Mouse (Mus musculus): ENCODE results near the gene Bace2. TPM values are rescaled to one million over a fixed set of nuclear protein-coding genes. Genes with fewer than 3 reads are reported as not detected.

Gene Bace2
- polyA plus RNA-seq, 1 experiment = 2.2 TPM

GRCm38 (mm10) chr16:97405476-97406012 is 49.0 kb downstream of the Bace2 start:
- TF ChIP-seq CTCF (IDR thresholded peaks at IDR 0.05; ENCODE audit: borderline replicate concordance, insufficient read depth, low read depth, low read length) = no peak
- Histone ChIP-seq H3K27ac (ENCODE audit: insufficient read depth, low read length) (no peak overlapping the region), H3K27me3 (ENCODE audit: control insufficient read depth, insufficient read depth, low read length) (no peaks in the 10 kb centered on the region), H3K4me3 (replicated peaks; ENCODE audit: insufficient read depth, low read depth, low read length) (no peak overlapping the region), H3K4me1 (ENCODE audit: control insufficient read depth, insufficient read depth, low read length) (no peaks in the 10 kb centered on the region)
- 97% methylated on average over 5 of the region's 5 CpGs for WGBS
- DNase-seq = no peak

GRCm38 (mm10) chr16:97417896-97418542 is 61.5 kb downstream of the Bace2 start:
- 49% methylated on average over 4 of the region's 4 CpGs for WGBS
- DNase-seq = no peak
- Histone ChIP-seq H3K27ac (ENCODE audit: insufficient read depth, low read length) (no peak overlapping the region), H3K27me3 (ENCODE audit: control insufficient read depth, insufficient read depth, low read length) (no peaks in the 10 kb centered on the region), H3K4me3 (replicated peaks; ENCODE audit: insufficient read depth, low read depth, low read length) (no peak overlapping the region), H3K4me1 (ENCODE audit: control insufficient read depth, insufficient read depth, low read length) (no peaks in the 10 kb centered on the region)
- TF ChIP-seq POLR2A (IDR thresholded peaks at IDR 0.05; ENCODE audit: borderline replicate concordance, insufficient read depth, low read length) (no peak), CTCF (IDR thresholded peaks at IDR 0.05; ENCODE audit: borderline replicate concordance, insufficient read depth, low read depth, low read length) (peak; percentile 27; the same call in 1 of the 2 replicates)

DNA sequence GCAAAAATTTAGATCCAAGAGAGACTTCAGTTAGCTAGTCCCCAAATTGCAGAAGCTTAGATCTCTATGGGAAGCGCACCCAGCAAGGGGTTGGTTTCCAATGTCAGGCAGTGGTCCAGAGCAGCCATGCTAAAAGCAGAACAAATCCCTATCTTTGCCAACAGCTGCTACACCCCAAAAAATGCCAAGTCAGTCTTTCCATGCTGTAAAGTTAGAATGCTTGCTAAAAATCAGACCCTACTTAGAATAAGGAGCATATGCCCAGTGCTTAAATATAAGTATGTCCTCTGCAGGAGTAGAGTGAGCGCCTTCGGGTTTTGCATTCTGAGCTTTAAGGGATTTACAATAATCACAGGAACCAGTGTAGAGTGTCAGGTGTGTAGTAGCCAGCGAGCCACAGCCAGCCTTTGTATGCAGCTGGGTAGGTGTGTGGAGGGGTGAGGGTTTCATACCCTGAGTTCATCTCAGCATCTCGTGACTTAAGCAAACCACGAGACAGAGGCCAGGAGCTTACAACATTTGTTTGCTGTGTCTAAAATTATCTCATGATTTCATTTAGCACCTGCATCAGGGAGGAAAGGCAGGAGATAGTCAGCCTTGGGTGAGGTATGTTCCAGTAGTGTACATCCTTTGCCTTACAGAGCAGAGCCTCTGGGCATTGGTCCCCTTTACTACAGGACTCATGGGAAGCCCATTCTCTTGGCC is 62.4 kb downstream of the Bace2 start:
- H3K27ac ChIP-seq (ENCODE audit: insufficient read depth, low read length) = no peak overlapping the region
- no peak for TF ChIP-seq CTCF (IDR thresholded peaks at IDR 0.05; ENCODE audit: borderline replicate concordance, insufficient read depth, low read depth, low read length)
- TF ChIP-seq POLR2A (IDR thresholded peaks at IDR 0.05; ENCODE audit: borderline replicate concordance, insufficient read depth, low read length) = no peak
- 94% methylated on average over 6 of the region's 6 CpGs for WGBS
- no peaks in the 10 kb centered on the region for H3K27me3 ChIP-seq (ENCODE audit: control insufficient read depth, insufficient read depth, low read length)
- H3K4me3 ChIP-seq (replicated peaks; ENCODE audit: insufficient read depth, low read depth, low read length) = no peak overlapping the region
- DNase-seq = no peak
- no peaks in the 10 kb centered on the region for H3K4me1 ChIP-seq (ENCODE audit: control insufficient read depth, insufficient read depth, low read length)

GRCm38 (mm10) chr16:97421671-97422070 is 65.1 kb downstream of the Bace2 start:
- WGBS = 15% methylated on average over 6 of the region's 6 CpGs
- no peak for TF ChIP-seq POLR2A (IDR thresholded peaks at IDR 0.05; ENCODE audit: borderline replicate concordance, insufficient read depth, low read length)
- Histone ChIP-seq H3K4me1 (ENCODE audit: control insufficient read depth, insufficient read depth, low read length) (no peaks in the 10 kb centered on the region), H3K27me3 (ENCODE audit: control insufficient read depth, insufficient read depth, low read length) (no peaks in the 10 kb centered on the region), H3K4me3 (replicated peaks; ENCODE audit: insufficient read depth, low read depth, low read length) (no peak overlapping the region), H3K27ac (ENCODE audit: insufficient read depth, low read length) (no peak overlapping the region)
- DNase-seq = peak in 1 of 2 experiments; percentile 33

DNA sequence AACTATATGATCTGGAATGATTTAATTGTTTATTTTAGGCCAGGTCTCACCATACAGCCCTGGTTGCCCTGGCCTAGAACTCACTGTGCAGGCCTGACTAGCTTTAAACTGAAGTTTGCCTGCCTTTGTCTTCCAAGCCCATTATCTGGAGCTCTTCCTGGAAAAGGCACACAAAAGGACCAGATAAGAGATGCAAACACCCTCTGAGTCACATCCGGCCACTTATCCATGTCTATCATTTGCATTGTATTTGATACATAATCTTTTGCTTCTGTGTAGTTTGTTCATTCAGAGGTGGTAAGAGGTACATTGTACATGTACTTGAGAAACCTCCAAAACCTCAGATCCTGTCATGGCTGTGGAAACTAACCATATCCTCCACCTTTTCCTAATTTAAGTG is 67.1 kb downstream of the Bace2 start:
- WGBS = 97% methylated on average over 1 of the region's 1 CpGs
- no peak overlapping the region for H3K4me3 ChIP-seq (replicated peaks; ENCODE audit: insufficient read depth, low read depth, low read length)
- H3K27me3 ChIP-seq (ENCODE audit: control insufficient read depth, insufficient read depth, low read length) = no peaks in the 10 kb centered on the region
- no peak overlapping the region for H3K27ac ChIP-seq (ENCODE audit: insufficient read depth, low read length)
- H3K4me1 ChIP-seq (ENCODE audit: control insufficient read depth, insufficient read depth, low read length) = peaks cover 5% of the 10 kb centered on the region; the same call in 1 of the 2 replicates
- TF ChIP-seq CTCF (IDR thresholded peaks at IDR 0.05; ENCODE audit: borderline replicate concordance, insufficient read depth, low read depth, low read length) = no peak
- TF ChIP-seq POLR2A (IDR thresholded peaks at IDR 0.05; ENCODE audit: borderline replicate concordance, insufficient read depth, low read length) = no peak
- no peak for DNase-seq

GRCm38 (mm10) chr16:97428026-97428425 is 71.5 kb downstream of the Bace2 start:
- WGBS = 68% methylated on average over 3 of the region's 3 CpGs
- H3K4me1 ChIP-seq (ENCODE audit: control insufficient read depth, insufficient read depth, low read length) = peaks cover 8% of the 10 kb centered on the region; the same call in 1 of the 2 replicates
- H3K27ac ChIP-seq (ENCODE audit: insufficient read depth, low read length) = no peak overlapping the region
- no peak for TF ChIP-seq POLR2A (IDR thresholded peaks at IDR 0.05; ENCODE audit: borderline replicate concordance, insufficient read depth, low read length)
- H3K27me3 ChIP-seq (ENCODE audit: control insufficient read depth, insufficient read depth, low read length) = no peaks in the 10 kb centered on the region
- no peak overlapping the region for H3K4me3 ChIP-seq (replicated peaks; ENCODE audit: insufficient read depth, low read depth, low read length)
- DNase-seq = no peak

DNA sequence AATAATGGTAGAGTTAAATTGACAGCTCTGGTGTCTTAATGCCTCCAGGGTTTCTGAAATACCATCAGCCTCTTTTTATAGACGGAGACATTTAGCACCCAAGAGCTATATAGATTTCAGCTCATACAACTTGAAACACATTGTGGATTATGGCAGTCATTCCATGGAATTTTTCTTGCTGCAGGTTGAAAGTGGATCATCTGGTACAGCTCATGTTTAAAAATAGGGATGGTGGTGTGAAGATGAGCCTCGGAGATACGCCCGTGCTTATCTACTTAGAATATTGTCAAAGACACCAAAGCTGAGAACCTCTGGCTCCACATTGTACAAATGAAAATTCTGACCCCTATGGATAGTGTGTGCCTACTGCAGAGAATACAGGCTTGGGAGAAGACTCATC is 73.5 kb downstream of the Bace2 start:
- H3K27me3 ChIP-seq (ENCODE audit: control insufficient read depth, insufficient read depth, low read length) = no peaks in the 10 kb centered on the region
- H3K27ac ChIP-seq (ENCODE audit: insufficient read depth, low read length) = no peak overlapping the region
- WGBS = 95% methylated on average over 4 of the region's 4 CpGs
- no peak for DNase-seq
- TF ChIP-seq CTCF (IDR thresholded peaks at IDR 0.05; ENCODE audit: borderline replicate concordance, insufficient read depth, low read depth, low read length) = no peak
- no peak for TF ChIP-seq POLR2A (IDR thresholded peaks at IDR 0.05; ENCODE audit: borderline replicate concordance, insufficient read depth, low read length)
- H3K4me1 ChIP-seq (ENCODE audit: control insufficient read depth, insufficient read depth, low read length) = peaks cover 13% of the 10 kb centered on the region; the same call in 1 of the 2 replicates
- H3K4me3 ChIP-seq (replicated peaks; ENCODE audit: insufficient read depth, low read depth, low read length) = no peak overlapping the region

DNA sequence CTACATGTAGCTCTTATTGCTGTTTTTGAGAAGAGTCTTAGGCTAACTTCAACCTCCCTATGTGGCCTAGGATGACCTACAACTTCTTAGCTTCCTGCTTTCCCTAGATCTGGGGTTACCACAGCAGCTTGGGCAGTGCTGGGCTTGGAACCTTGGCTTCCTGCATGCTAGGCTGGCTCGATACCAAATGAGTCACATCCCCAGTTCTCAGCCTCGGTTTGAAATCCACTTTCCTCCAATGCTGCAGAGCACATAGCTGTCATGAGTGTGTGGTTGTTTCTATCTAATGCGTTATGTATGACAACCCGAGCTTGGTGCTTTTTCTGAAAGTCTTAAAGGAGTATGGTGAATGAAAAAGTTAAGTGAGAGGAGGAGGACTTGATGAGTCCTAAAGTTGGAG is 74.8 kb downstream of the Bace2 start:
- H3K4me1 ChIP-seq (ENCODE audit: control insufficient read depth, insufficient read depth, low read length) = peaks cover 13% of the 10 kb centered on the region; the same call in 1 of the 2 replicates
- no peaks in the 10 kb centered on the region for H3K27me3 ChIP-seq (ENCODE audit: control insufficient read depth, insufficient read depth, low read length)
- 50% methylated on average over 4 of the region's 4 CpGs for WGBS
- no peak overlapping the region for H3K27ac ChIP-seq (ENCODE audit: insufficient read depth, low read length)
- TF ChIP-seq CTCF (IDR thresholded peaks at IDR 0.05; ENCODE audit: borderline replicate concordance, insufficient read depth, low read depth, low read length) (no peak), POLR2A (IDR thresholded peaks at IDR 0.05; ENCODE audit: borderline replicate concordance, insufficient read depth, low read length) (no peak)
- DNase-seq = peak in 1 of 2 experiments; percentile 60
- no peak overlapping the region for H3K4me3 ChIP-seq (replicated peaks; ENCODE audit: insufficient read depth, low read depth, low read length)
